Mouse (Mus musculus): ENCODE measurements around the gene Scaf4. TPM values are rescaled to one million over a fixed set of nuclear protein-coding genes. Genes with fewer than 3 reads are reported as not detected.

Scaf4 gene
- polyA plus RNA-seq, 1 experiment = 14.1 TPM

DNA sequence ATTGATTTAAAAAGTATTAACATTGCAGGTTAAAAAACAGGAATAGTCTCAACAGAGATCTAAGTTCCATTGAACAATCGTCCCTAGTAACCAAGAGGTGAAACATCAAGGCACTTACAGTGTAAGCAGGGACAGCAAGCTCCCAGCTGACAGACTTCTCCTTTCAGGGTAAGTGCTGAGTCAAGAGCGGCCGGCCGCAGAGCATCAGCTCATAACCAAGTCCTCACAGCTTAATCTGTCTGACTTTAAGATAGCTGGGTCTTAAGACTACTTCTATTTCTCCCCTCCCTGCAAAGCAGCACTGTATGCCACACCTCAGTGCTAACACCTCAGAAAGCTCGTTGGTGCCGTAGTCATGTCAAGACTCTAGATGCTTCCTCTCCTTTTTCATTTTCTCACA, 5.2 kb downstream of the Scaf4 start:
- H3K79me2 ChIP-seq (ENCODE audit: control insufficient read depth, insufficient read depth) = peaks cover 95% of the 10 kb centered on the region
- TF ChIP-seq CEBPB (IDR thresholded peaks at IDR 0.05; ENCODE audit: insufficient read depth, poor library complexity, severe bottlenecking) = no peak
- TF ChIP-seq REST (IDR thresholded peaks at IDR 0.05; ENCODE audit: insufficient read depth, insufficient read length) = no peak
- no peak for TF ChIP-seq MYOD1 (IDR thresholded peaks at IDR 0.05; ENCODE audit: control insufficient read depth in 1 of 3, insufficient read length in 2 of 3, low read depth in 2 of 3)
- TF ChIP-seq MYOG (IDR thresholded peaks at IDR 0.05; ENCODE audit: control insufficient read depth in 1 of 3, insufficient read depth in 1 of 3, insufficient read length in 2 of 3, low read depth in 2 of 3) = no peak
- TF ChIP-seq POLR2A (IDR thresholded peaks at IDR 0.05; ENCODE audit: insufficient read length, low read depth) = no peak
- no peak for TF ChIP-seq MAX (IDR thresholded peaks at IDR 0.05; ENCODE audit: low read depth)
- no peak for TF ChIP-seq USF1 (IDR thresholded peaks at IDR 0.05; ENCODE audit: low read depth)
- no peak for TF ChIP-seq POLR2AphosphoS2 (IDR thresholded peaks at IDR 0.05; ENCODE audit: insufficient read length, low read depth)
- TF ChIP-seq E2F4 (IDR thresholded peaks at IDR 0.05; ENCODE audit: insufficient read depth) = no peak
- no peak for TF ChIP-seq TCF3 (IDR thresholded peaks at IDR 0.05; ENCODE audit: insufficient read length, low read depth)
- no peak for TF ChIP-seq SRF (IDR thresholded peaks at IDR 0.05; ENCODE audit: control insufficient read depth, insufficient read length, low read depth)
- no peak for TF ChIP-seq TCF12 (IDR thresholded peaks at IDR 0.05; ENCODE audit: insufficient read depth, poor library complexity, severe bottlenecking)
- no peak overlapping the region for H3ac ChIP-seq (ENCODE audit: control insufficient read depth, insufficient read length)
- no peaks in the 10 kb centered on the region for H3K27me3 ChIP-seq (ENCODE audit: control insufficient read depth, insufficient read depth, insufficient read length)
- H3K36me3 ChIP-seq (ENCODE audit: control insufficient read depth, insufficient read depth) = no peaks in the 10 kb centered on the region
- no peak overlapping the region for H3K4me2 ChIP-seq (ENCODE audit: low read depth)
- no peak overlapping the region for H3K4me3 ChIP-seq

DNA sequence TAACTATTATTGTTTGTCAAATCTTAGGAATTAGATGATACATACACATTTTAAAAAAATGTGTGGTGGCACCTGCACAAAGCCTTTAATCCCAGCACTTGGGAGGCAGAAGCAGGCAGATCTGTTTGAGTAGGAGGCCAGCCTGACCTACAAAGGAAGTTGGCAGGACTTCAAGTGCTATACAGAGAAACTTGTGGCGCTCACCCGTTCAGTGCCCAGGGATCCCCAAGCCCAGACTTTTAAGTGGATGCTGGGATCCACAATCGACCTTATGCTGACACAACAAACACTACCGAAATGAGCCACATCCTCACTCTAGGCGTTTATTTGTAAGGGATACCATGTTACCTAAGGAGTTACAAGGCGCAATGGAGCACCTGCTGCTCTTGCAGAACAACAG, 8.8 kb downstream of the Scaf4 start:
- Histone ChIP-seq H3K79me2 (ENCODE audit: control insufficient read depth, insufficient read depth) (peaks cover 100% of the 10 kb centered on the region), H3K4me3 (no peak overlapping the region), H3ac (ENCODE audit: control insufficient read depth, insufficient read length) (no peak overlapping the region), H3K36me3 (ENCODE audit: control insufficient read depth, insufficient read depth) (no peaks in the 10 kb centered on the region), H3K27me3 (ENCODE audit: control insufficient read depth, insufficient read depth, insufficient read length) (no peaks in the 10 kb centered on the region), H3K4me2 (ENCODE audit: low read depth) (no peak overlapping the region)
- TF ChIP-seq MAX (IDR thresholded peaks at IDR 0.05; ENCODE audit: low read depth) (no peak), MYOD1 (IDR thresholded peaks at IDR 0.05; ENCODE audit: control insufficient read depth in 1 of 3, insufficient read length in 2 of 3, low read depth in 2 of 3) (no peak), POLR2AphosphoS2 (IDR thresholded peaks at IDR 0.05; ENCODE audit: insufficient read length, low read depth) (no peak), E2F4 (IDR thresholded peaks at IDR 0.05; ENCODE audit: insufficient read depth) (no peak), MYOG (IDR thresholded peaks at IDR 0.05; ENCODE audit: control insufficient read depth in 1 of 3, insufficient read depth in 1 of 3, insufficient read length in 2 of 3, low read depth in 2 of 3) (no peak), TCF12 (IDR thresholded peaks at IDR 0.05; ENCODE audit: insufficient read depth, poor library complexity, severe bottlenecking) (no peak), POLR2A (IDR thresholded peaks at IDR 0.05; ENCODE audit: insufficient read length, low read depth) (no peak), TCF3 (IDR thresholded peaks at IDR 0.05; ENCODE audit: insufficient read length, low read depth) (no peak), SRF (IDR thresholded peaks at IDR 0.05; ENCODE audit: control insufficient read depth, insufficient read length, low read depth) (no peak), REST (IDR thresholded peaks at IDR 0.05; ENCODE audit: insufficient read depth, insufficient read length) (no peak), USF1 (IDR thresholded peaks at IDR 0.05; ENCODE audit: low read depth) (no peak), CEBPB (IDR thresholded peaks at IDR 0.05; ENCODE audit: insufficient read depth, poor library complexity, severe bottlenecking) (no peak)

DNA sequence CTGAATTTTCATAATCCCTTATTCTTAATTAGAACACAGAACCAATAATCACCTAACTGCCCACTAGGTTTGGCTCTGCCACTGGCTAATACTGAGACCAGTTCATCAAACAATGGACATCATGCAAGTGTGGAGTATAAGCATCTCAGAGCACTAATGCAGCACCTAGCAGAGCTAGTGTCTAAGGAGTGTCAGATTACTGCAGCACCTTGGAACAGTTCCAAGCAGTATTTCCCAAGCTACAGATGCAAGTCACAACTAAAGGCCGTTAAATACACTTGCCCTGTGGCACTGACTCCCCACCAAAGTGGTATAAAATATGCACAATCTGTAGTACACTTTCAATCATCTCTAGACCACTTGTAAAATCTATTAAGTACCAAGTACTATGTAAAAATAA, 17.7 kb downstream of the Scaf4 start:
- Histone ChIP-seq H3K27me3 (ENCODE audit: control insufficient read depth, insufficient read depth, insufficient read length) (no peaks in the 10 kb centered on the region), H3K79me2 (ENCODE audit: control insufficient read depth, insufficient read depth) (peaks cover 94% of the 10 kb centered on the region), H3ac (ENCODE audit: control insufficient read depth, insufficient read length) (no peak overlapping the region), H3K4me3 (no peak overlapping the region), H3K4me2 (ENCODE audit: low read depth) (no peak overlapping the region), H3K36me3 (ENCODE audit: control insufficient read depth, insufficient read depth) (peaks cover 10% of the 10 kb centered on the region)
- TF ChIP-seq USF1 (IDR thresholded peaks at IDR 0.05; ENCODE audit: low read depth) = no peak

DNA sequence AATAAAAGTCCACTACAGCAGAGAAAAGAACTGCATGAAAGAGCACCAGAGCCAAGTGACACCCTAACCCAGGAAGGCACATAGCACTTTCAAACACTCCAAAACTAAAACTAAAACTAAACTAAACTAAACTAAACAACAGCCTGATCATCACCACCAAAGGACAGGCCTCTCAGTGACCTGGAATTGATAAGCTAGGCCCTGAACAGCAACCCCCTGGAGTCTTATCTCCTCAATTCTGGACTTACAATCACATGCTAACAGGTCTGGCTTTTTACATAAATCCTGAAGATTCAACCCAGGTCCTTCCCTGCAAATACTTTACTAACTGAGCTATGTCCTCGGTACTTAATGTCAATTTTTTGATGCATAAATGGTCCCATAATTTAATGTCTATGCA, 19.2 kb downstream of the Scaf4 start:
- Histone ChIP-seq H3K36me3 (ENCODE audit: control insufficient read depth, insufficient read depth) (peaks cover 13% of the 10 kb centered on the region), H3K79me2 (ENCODE audit: control insufficient read depth, insufficient read depth) (peaks cover 82% of the 10 kb centered on the region), H3K4me2 (ENCODE audit: low read depth) (no peak overlapping the region), H3ac (ENCODE audit: control insufficient read depth, insufficient read length) (no peak overlapping the region), H3K27me3 (ENCODE audit: control insufficient read depth, insufficient read depth, insufficient read length) (no peaks in the 10 kb centered on the region), H3K4me3 (no peak overlapping the region)
- TF ChIP-seq POLR2AphosphoS2 (IDR thresholded peaks at IDR 0.05; ENCODE audit: insufficient read length, low read depth) = no peak
- TF ChIP-seq TCF12 (IDR thresholded peaks at IDR 0.05; ENCODE audit: insufficient read depth, poor library complexity, severe bottlenecking) = no peak
- no peak for TF ChIP-seq MYOG (IDR thresholded peaks at IDR 0.05; ENCODE audit: control insufficient read depth in 1 of 3, insufficient read depth in 1 of 3, insufficient read length in 2 of 3, low read depth in 2 of 3)
- TF ChIP-seq CEBPB (IDR thresholded peaks at IDR 0.05; ENCODE audit: insufficient read depth, poor library complexity, severe bottlenecking) = no peak
- TF ChIP-seq USF1 (IDR thresholded peaks at IDR 0.05; ENCODE audit: low read depth) = no peak
- no peak for TF ChIP-seq MAX (IDR thresholded peaks at IDR 0.05; ENCODE audit: low read depth)
- no peak for TF ChIP-seq TCF3 (IDR thresholded peaks at IDR 0.05; ENCODE audit: insufficient read length, low read depth)
- no peak for TF ChIP-seq E2F4 (IDR thresholded peaks at IDR 0.05; ENCODE audit: insufficient read depth)
- no peak for TF ChIP-seq POLR2A (IDR thresholded peaks at IDR 0.05; ENCODE audit: insufficient read length, low read depth)
- no peak for TF ChIP-seq SRF (IDR thresholded peaks at IDR 0.05; ENCODE audit: control insufficient read depth, insufficient read length, low read depth)
- no peak for TF ChIP-seq REST (IDR thresholded peaks at IDR 0.05; ENCODE audit: insufficient read depth, insufficient read length)
- TF ChIP-seq MYOD1 (IDR thresholded peaks at IDR 0.05; ENCODE audit: control insufficient read depth in 1 of 3, insufficient read length in 2 of 3, low read depth in 2 of 3) = no peak

DNA sequence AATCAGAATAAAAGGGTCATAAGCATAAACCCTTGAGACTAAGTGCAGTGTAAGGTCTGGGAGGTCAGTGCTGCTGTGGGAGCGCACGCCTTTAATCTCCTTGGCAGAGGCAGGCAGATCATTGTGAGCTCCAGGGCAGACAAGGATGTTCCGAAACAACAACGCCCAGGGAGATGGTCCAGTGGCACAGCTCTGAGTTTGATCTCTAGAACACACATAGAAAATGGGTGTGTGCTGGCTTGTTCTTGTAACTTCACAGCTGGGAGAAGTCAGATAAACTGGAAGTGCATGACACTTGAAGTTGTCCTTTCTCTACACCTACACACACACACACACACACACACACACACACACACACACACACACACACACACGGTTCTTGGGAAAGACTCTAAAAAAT, 20.3 kb downstream of the Scaf4 start:
- TF ChIP-seq TCF3 (IDR thresholded peaks at IDR 0.05; ENCODE audit: insufficient read length, low read depth) (no peak), POLR2A (IDR thresholded peaks at IDR 0.05; ENCODE audit: insufficient read length, low read depth) (no peak), REST (IDR thresholded peaks at IDR 0.05; ENCODE audit: insufficient read depth, insufficient read length) (no peak), CEBPB (IDR thresholded peaks at IDR 0.05; ENCODE audit: insufficient read depth, poor library complexity, severe bottlenecking) (no peak), MYOD1 (IDR thresholded peaks at IDR 0.05; ENCODE audit: control insufficient read depth in 1 of 3, insufficient read length in 2 of 3, low read depth in 2 of 3) (no peak), USF1 (IDR thresholded peaks at IDR 0.05; ENCODE audit: low read depth) (no peak), POLR2AphosphoS2 (IDR thresholded peaks at IDR 0.05; ENCODE audit: insufficient read length, low read depth) (no peak), TCF12 (IDR thresholded peaks at IDR 0.05; ENCODE audit: insufficient read depth, poor library complexity, severe bottlenecking) (no peak), E2F4 (IDR thresholded peaks at IDR 0.05; ENCODE audit: insufficient read depth) (no peak), SRF (IDR thresholded peaks at IDR 0.05; ENCODE audit: control insufficient read depth, insufficient read length, low read depth) (no peak), MYOG (IDR thresholded peaks at IDR 0.05; ENCODE audit: control insufficient read depth in 1 of 3, insufficient read depth in 1 of 3, insufficient read length in 2 of 3, low read depth in 2 of 3) (no peak), MAX (IDR thresholded peaks at IDR 0.05; ENCODE audit: low read depth) (no peak)

More for the DNA sequence above, 20.3 kb downstream of the Scaf4 start:
- Histone ChIP-seq H3K4me2 (ENCODE audit: low read depth) (no peak overlapping the region), H3ac (ENCODE audit: control insufficient read depth, insufficient read length) (no peak overlapping the region), H3K36me3 (ENCODE audit: control insufficient read depth, insufficient read depth) (peaks cover 23% of the 10 kb centered on the region), H3K79me2 (ENCODE audit: control insufficient read depth, insufficient read depth) (peaks cover 76% of the 10 kb centered on the region), H3K4me3 (no peak overlapping the region), H3K27me3 (ENCODE audit: control insufficient read depth, insufficient read depth, insufficient read length) (no peaks in the 10 kb centered on the region)

All from myocyte (in vitro differentiated cells).